Mouse (Mus musculus) liver, adult 2 months (tissue): ENCODE measurements around the gene Sim1. TPM values are rescaled to one million over a fixed set of nuclear protein-coding genes. Genes with fewer than 3 reads are reported as not detected.

Experiments
- DNase-seq: peaks from one replicate; pipeline ENCODE4 v3.0.0-alpha.2; 2011; ENCODE audit warnings: low read depth, low spot score; ENCODE audit errors: extremely low read depth
- H3K27ac ChIP-seq: fragments of 200-500 bp; replicated peaks from 2 replicates; pipeline ENCODE4 v1.5.1; 2012; ENCODE audit warnings: low read depth, mild to moderate bottlenecking, control low read depth, inconsistent platforms, low read length; ENCODE audit not compliant: insufficient read depth
- H3K27me3 ChIP-seq: fragments of 200-500 bp; 2 replicates; pipeline ENCODE4 v1.6.1; 2012; ENCODE audit warnings: mild to moderate bottlenecking, moderate library complexity, low read length, inconsistent platforms; ENCODE audit not compliant: control insufficient read depth, insufficient read depth
- H3K36me3 ChIP-seq: fragments of 200-500 bp; 2 replicates; pipeline ENCODE4 v1.6.1; 2012; ENCODE audit warnings: low read length, inconsistent platforms; ENCODE audit not compliant: control insufficient read depth, insufficient read depth
- H3K4me1 ChIP-seq: fragments of 200-500 bp; 2 replicates; pipeline ENCODE4 v1.6.1; 2011; ENCODE audit warnings: low read length; ENCODE audit not compliant: control insufficient read depth, insufficient read depth
- H3K4me3 ChIP-seq: fragments of 200-500 bp; 2 replicates; pipeline ENCODE4 v1.5.1; 2011; ENCODE audit warnings: low read depth, mild to moderate bottlenecking, control low read depth, low read length, moderate library complexity; ENCODE audit not compliant: insufficient read depth
- H3K79me2 ChIP-seq: fragments of 200-500 bp; 2 replicates; pipeline ENCODE4 v1.6.1; 2012; ENCODE audit warnings: inconsistent platforms, mild to moderate bottlenecking, low read length, moderate library complexity; ENCODE audit not compliant: control insufficient read depth, insufficient read depth
- H3K9ac ChIP-seq: fragments of 200-500 bp; 2 replicates; pipeline ENCODE4 v1.6.1; 2012; ENCODE audit warnings: low read depth, mild to moderate bottlenecking, control low read depth, inconsistent platforms, low read length
- CTCF ChIP-seq: fragments of 200-500 bp; IDR thresholded peaks from 2 replicates; pipeline ENCODE4 v1.5.1; 2011; ENCODE audit warnings: low read depth, low read length, control low read depth
- POLR2A ChIP-seq: fragments of 200-500 bp; IDR thresholded peaks from 2 replicates; pipeline ENCODE4 v1.6.1; 2011; ENCODE audit warnings: low read length, control low read depth; ENCODE audit not compliant: insufficient read depth; ENCODE audit errors: extremely low read depth
- WGBS: fragments of 180-500 bp; shearing (Covaris S2); methylation state at CpG from one replicate; pipeline ENCODE4 v1.1.7; 2018; 5-methylcytosine and 5-hydroxymethylcytosine counted together
- polyA plus RNA-seq: library from polyadenylated mRNA; depleted of rRNA; stranded (reverse); fragments of >200 nt; gene quantifications from 2 replicates; pipeline ENCODE4 v1.2.3, GENCODE M21; 2012
- total RNA-seq: library from RNA; depleted of rRNA; stranded (reverse); fragments of >200 nt; gene quantifications from 2 replicates; pipeline ENCODE4 v1.2.3, GENCODE M21; 2014

Gene Sim1
- total and polyA plus RNA-seq, 2 experiments = not detected

GRCm38 (mm10) chr10:51011391-51012150 lies 117.0 kb downstream of the Sim1 start:
- no peaks in the 10 kb centered on the region for H3K79me2 ChIP-seq
- no peak overlapping the region for H3K9ac ChIP-seq
- H3K4me1 ChIP-seq = no peaks in the 10 kb centered on the region
- no peaks in the 10 kb centered on the region for H3K27me3 ChIP-seq
- no peak overlapping the region for H3K27ac ChIP-seq
- WGBS = 41% methylated on average over 8 of the region's 8 CpGs
- DNase-seq = no peak
- TF ChIP-seq POLR2A = no peak
- no peak for TF ChIP-seq CTCF
- H3K4me3 ChIP-seq = no peak overlapping the region
- H3K36me3 ChIP-seq = no peaks in the 10 kb centered on the region

GRCm38 (mm10) chr10:51014901-51015300 lies 120.3 kb downstream of the Sim1 start:
- Histone ChIP-seq H3K9ac (no peak overlapping the region), H3K4me1 (no peaks in the 10 kb centered on the region), H3K4me3 (no peak overlapping the region), H3K79me2 (no peaks in the 10 kb centered on the region), H3K27me3 (no peaks in the 10 kb centered on the region), H3K36me3 (no peaks in the 10 kb centered on the region), H3K27ac (no peak overlapping the region)
- 75% methylated on average over 2 of the region's 2 CpGs for WGBS
- TF ChIP-seq POLR2A (no peak), CTCF (no peak)
- DNase-seq = no peak

- WGBS = 74% methylated on average over 1 of the region's 1 CpGs
- H3K79me2 ChIP-seq = no peaks in the 10 kb centered on the region
Measured at GRCm38 (mm10) chr10:51015362-51015761, 120.8 kb downstream of the Sim1 start.

GRCm38 (mm10) chr10:51023308-51024279 lies 129.0 kb downstream of the Sim1 start:
- Histone ChIP-seq H3K4me1 (no peaks in the 10 kb centered on the region), H3K36me3 (no peaks in the 10 kb centered on the region), H3K79me2 (no peaks in the 10 kb centered on the region), H3K4me3 (no peak overlapping the region), H3K9ac (no peak overlapping the region), H3K27me3 (no peaks in the 10 kb centered on the region), H3K27ac (no peak overlapping the region)
- TF ChIP-seq CTCF (no peak), POLR2A (no peak)
- no peak for DNase-seq
- 54% methylated on average over 9 of the region's 9 CpGs for WGBS

More at GRCm38 (mm10) chr10:51015362-51015761, 120.8 kb downstream of the Sim1 start:
- no peaks in the 10 kb centered on the region for H3K36me3 ChIP-seq
- no peak for DNase-seq
- no peak overlapping the region for H3K27ac ChIP-seq
- H3K27me3 ChIP-seq = no peaks in the 10 kb centered on the region
- TF ChIP-seq CTCF = no peak
- no peak for TF ChIP-seq POLR2A
- H3K4me3 ChIP-seq = no peak overlapping the region
- H3K9ac ChIP-seq = no peak overlapping the region
- H3K4me1 ChIP-seq = no peaks in the 10 kb centered on the region
